Mouse (Mus musculus) C2C12 (cell line): ENCODE results near the gene Skp2.

Source experiments
- CTCF ChIP-seq: IDR thresholded peaks from one replicate; pipeline ENCODE4 v1.5.1; 2011; ENCODE audit not compliant: control insufficient read depth, insufficient read depth, insufficient read length
- FOSL1 ChIP-seq: IDR thresholded peaks from one replicate; pipeline ENCODE4 v1.8.0; 2011; ENCODE audit warnings: mild to moderate bottlenecking, low read length; ENCODE audit not compliant: poor library complexity, insufficient read depth, severe bottlenecking
- MAX ChIP-seq: IDR thresholded peaks from one replicate; pipeline ENCODE4 v1.6.1; 2011; ENCODE audit warnings: mild to moderate bottlenecking, control low read depth
- MYOD1 ChIP-seq: IDR thresholded peaks from one replicate; pipeline ENCODE4 v1.6.1; 2011; ENCODE audit warnings: low read depth; ENCODE audit not compliant: control insufficient read depth, insufficient read length
- MYOG ChIP-seq: IDR thresholded peaks from one replicate; pipeline ENCODE4 v1.6.1; 2011; ENCODE audit not compliant: control insufficient read depth, insufficient read length; ENCODE audit errors: extremely low read depth
- USF1 ChIP-seq: IDR thresholded peaks from one replicate; pipeline ENCODE4 v1.6.1; 2011; ENCODE audit warnings: low read depth, mild to moderate bottlenecking, control low read depth, moderate library complexity

DNA sequence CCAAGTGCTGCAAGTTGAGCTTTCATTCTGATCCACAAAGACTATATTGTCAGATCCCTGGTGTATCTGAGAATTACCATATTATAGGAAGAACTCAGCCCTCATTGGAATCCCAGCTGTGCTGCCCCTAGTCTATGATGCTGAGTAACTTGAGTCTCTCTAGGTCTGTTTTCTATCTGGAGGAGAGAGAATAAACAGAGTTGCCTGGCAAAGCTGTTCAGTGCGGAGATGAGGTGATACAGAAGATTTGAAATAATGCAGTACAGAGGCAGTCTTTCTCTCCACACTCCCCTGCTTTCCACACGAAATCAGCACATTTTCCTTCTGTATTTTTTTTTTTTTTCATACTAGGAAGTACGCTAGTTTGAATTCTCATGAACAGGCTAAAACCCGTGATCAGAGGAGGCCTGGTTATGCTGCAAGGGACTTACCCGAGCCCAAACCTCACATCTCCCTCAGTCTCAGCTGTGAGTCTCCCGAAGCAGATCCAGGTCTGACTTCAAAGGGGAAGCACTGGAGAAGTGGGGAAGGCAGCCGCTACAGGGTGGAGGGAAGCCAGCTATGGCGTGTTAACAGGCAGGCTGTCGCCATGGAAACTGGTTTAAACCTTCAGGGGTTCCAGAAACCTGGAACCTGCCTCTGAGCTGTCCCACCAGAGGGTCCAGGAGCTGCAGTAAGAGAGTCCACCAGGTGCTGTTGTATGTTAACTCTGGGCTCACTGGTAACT is 24.3 kb downstream of the Skp2 start:
- TF ChIP-seq CTCF: no peak
- TF ChIP-seq USF1: no peak
- TF ChIP-seq MAX: no peak
- TF ChIP-seq MYOD1: no peak
- TF ChIP-seq MYOG: no peak
- no peak for TF ChIP-seq FOSL1
